Mouse (Mus musculus) midbrain, postnatal 0 days (tissue): ENCODE results near the gene Pik3ip1. TPM values are rescaled to one million over a fixed set of nuclear protein-coding genes. Genes with fewer than 3 reads are reported as not detected.

Source experiments
- ATAC-seq: fragments of 200-750 bp; cut with Nextera tagmentation; 2 replicates; pipeline ENCODE4 v1.8.0; 2017; ENCODE audit warnings: moderate number of reproducible peaks, mild to moderate bottlenecking, moderate TSS enrichment, moderate library complexity; ENCODE audit not compliant: low FRiP score
- DNase-seq: peaks from one replicate; pipeline ENCODE4 v3.0.0-alpha.2; 2015; ENCODE audit warnings: low spot score
- H3K27ac ChIP-seq: fragments of 300-500 bp; sonication (generic); 2 replicates; pipeline ENCODE4 v1.5.1; 2014; ENCODE audit warnings: low read depth, mild to moderate bottlenecking, low read length, mixed read lengths
- H3K27me3 ChIP-seq: fragments of 300-500 bp; sonication (generic); 2 replicates; pipeline ENCODE4 v1.6.1; 2014; ENCODE audit warnings: low read length, control low read depth, mixed read lengths; ENCODE audit not compliant: insufficient read depth
- H3K36me3 ChIP-seq: fragments of 300-500 bp; sonication (generic); 2 replicates; pipeline ENCODE4 v1.6.1; 2014; ENCODE audit warnings: low read length, control low read depth, mixed read lengths; ENCODE audit not compliant: insufficient read depth
- H3K4me1 ChIP-seq: fragments of 300-500 bp; sonication (generic); 2 replicates; pipeline ENCODE4 v1.6.1; 2014; ENCODE audit warnings: mild to moderate bottlenecking, control low read depth, antibody characterized with exemption, low read length, mixed read lengths; ENCODE audit not compliant: insufficient read depth
- H3K4me2 ChIP-seq: fragments of 300-500 bp; sonication (generic); 2 replicates; pipeline ENCODE4 v1.6.1; 2014; ENCODE audit warnings: low read depth, mild to moderate bottlenecking, low read length, mixed read lengths; ENCODE audit not compliant: poor library complexity, severe bottlenecking
- H3K4me3 ChIP-seq: fragments of 300-500 bp; sonication (generic); 2 replicates; pipeline ENCODE4 v1.5.1; 2014; ENCODE audit warnings: low read depth, mild to moderate bottlenecking, low read length, moderate library complexity
- H3K9ac ChIP-seq: fragments of 300-500 bp; sonication (generic); replicated peaks from 2 replicates; pipeline ENCODE4 v1.6.1; 2014; ENCODE audit warnings: mild to moderate bottlenecking, low read length, moderate library complexity, mixed read lengths; ENCODE audit not compliant: poor library complexity, severe bottlenecking
- H3K9me3 ChIP-seq: fragments of 300-500 bp; sonication (generic); 2 replicates; pipeline ENCODE4 v1.6.1; 2016; ENCODE audit warnings: low read length, control low read depth
- CTCF ChIP-seq: IDR thresholded peaks from 2 replicates; pipeline ENCODE4 v1.5.1; 2016; ENCODE audit warnings: antibody characterized with exemption, mild to moderate bottlenecking
- WGBS: fragments of 180-500 bp; shearing (Covaris S2); extraction: QIAGEN DNeasy Blood & Tissue Kit; methylation state at CpG from one replicate; pipeline ENCODE4 v1.1.7; 2014; 5-methylcytosine and 5-hydroxymethylcytosine counted together
- polyA plus RNA-seq: library from polyadenylated mRNA; unstranded; fragments of >200 nt; fragmentation: Nextera tagmentation; extraction: Ambion mirVana; gene quantifications from 2 replicates; pipeline ENCODE4 v1.2.1, GENCODE M21; 2015
- total RNA-seq: library from RNA; depleted of rRNA; stranded (reverse); fragments of >200 nt; gene quantifications from 2 replicates; pipeline ENCODE4 v1.2.3, GENCODE M21; 2014

Gene Pik3ip1
- total and polyA plus RNA-seq, 2 experiments from 2014 or later, result 34.7 to 43.4 TPM

DNA sequence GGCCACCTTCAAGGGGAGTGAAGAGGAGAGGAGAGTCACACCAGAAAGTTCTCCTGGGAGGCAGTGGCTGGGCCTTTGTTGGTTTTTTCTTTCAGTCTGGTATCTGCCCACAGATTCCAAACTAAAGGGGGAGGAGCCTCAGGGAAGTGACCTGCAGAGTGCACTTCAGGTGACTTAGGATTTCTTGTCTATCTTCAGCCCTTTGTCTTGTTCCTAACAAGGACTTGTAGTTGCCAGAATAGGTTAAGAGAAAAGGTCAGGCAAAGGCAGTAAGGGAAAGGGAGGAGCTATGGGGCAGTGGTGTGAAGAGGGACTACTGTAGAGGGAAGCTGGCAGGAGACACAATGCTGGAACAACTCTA is 17.6 kb downstream of the Pik3ip1 start:
- Histone ChIP-seq H3K9me3 (no peaks in the 10 kb centered on the region), H3K9ac (no peak overlapping the region), H3K36me3 (peaks cover 73% of the 10 kb centered on the region), H3K27ac (no peak overlapping the region), H3K27me3 (no peaks in the 10 kb centered on the region), H3K4me1 (no peaks in the 10 kb centered on the region), H3K4me2 (no peak overlapping the region), H3K4me3 (no peak overlapping the region)
- ATAC-seq (no peak), DNase-seq (no peak)
- TF ChIP-seq CTCF, result no peak

DNA sequence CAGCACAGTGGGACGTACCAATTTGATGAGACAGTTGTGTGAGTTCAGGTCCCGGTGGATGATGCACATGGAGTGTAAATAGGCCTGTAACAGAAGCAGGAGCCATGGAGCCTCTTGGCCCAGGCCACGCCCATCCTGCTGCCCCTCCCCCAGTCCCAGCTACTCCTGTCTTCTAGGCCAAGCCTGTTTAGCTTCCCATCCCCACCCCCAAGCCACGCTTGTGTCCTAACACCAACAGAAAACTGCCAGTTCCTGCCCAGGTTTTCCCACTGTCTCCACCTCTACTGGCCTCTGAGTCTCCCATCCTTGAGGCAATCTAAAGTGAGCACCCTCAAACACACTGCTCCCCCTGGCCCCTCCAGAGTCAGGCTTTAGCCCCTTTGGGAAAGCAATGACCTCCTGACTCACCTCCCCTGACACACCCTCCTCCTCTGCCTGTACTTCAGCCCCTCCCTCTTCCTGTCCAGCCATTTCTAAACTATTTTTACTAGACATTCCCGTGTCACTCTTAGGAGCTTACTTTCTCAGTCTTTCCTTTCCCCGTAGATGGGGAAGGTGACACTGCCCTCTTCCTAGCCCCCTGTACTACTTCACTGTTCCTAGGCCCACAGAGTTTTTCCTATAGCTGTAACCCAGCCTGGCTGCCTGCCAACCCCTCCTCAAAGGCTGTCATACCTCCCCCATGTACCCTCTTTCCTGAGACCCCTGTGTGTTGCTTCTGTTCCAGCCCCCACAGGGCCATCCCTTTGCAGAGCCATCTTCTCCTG is 18.6 kb downstream of the Pik3ip1 start:
- Histone ChIP-seq H3K27ac (no peak overlapping the region), H3K4me2 (no peak overlapping the region), H3K27me3 (no peaks in the 10 kb centered on the region), H3K36me3 (peaks cover 76% of the 10 kb centered on the region), H3K4me3 (no peak overlapping the region), H3K4me1 (no peaks in the 10 kb centered on the region), H3K9me3 (no peaks in the 10 kb centered on the region), H3K9ac (0 out of 2 replicates have a peak overlapping the region, but pooled peaks have one; percentile 19)
- DNase-seq, result no peak
- ATAC-seq, result no peak
- 49% methylated on average over 6 of the region's 6 CpGs for WGBS
- no peak for TF ChIP-seq CTCF

DNA sequence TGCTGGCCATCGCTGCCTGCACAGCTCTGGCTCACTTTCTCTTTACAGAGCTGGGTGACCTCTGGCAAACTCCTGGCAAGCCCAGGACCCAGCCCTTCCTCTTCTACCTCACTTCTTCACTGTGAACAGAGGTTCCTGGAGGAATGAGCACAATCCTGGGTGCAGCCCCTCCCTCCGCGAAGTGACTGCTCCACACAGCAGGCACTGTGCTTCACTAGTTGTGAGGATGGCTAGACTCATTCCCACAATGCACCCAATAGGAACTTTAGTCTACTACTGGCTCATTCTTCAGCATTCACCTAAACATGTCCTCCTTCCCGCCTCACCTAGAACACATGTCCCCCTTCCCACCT is 19.1 kb downstream of the Pik3ip1 start:
- ATAC-seq, result no peak
- WGBS, result 91% methylated on average over 4 of the region's 4 CpGs
- H3K4me1 ChIP-seq, result no peaks in the 10 kb centered on the region
- peaks cover 76% of the 10 kb centered on the region for H3K36me3 ChIP-seq
- no peak overlapping the region for H3K27ac ChIP-seq
- no peak for DNase-seq
- H3K4me2 ChIP-seq, result no peak overlapping the region
- H3K27me3 ChIP-seq, result no peaks in the 10 kb centered on the region
- H3K4me3 ChIP-seq, result no peak overlapping the region
- H3K9ac ChIP-seq, result 0 out of 2 replicates have a peak overlapping the region, but pooled peaks have one; percentile 19
- H3K9me3 ChIP-seq, result no peaks in the 10 kb centered on the region
- TF ChIP-seq CTCF, result no peak

DNA sequence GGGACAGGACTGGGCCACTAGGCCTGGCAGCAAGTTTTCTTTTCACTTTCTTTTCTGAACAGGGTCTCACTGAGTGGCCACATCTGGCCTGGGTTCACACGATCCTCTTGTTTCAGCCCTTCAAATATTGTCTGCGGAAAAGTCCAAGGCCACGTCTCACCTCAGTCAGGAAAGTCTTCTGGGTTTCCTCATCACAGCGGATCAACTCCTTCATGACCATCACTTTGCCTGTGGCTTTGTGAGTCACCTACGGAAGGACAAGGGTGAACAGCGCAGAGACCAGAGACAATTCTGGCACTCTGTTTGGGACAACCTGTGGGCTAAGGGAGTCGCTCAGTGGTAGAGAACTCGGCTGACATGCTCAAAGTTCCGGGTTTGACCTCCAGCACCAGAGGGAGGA is 21.9 kb downstream of the Pik3ip1 start:
- no peaks in the 10 kb centered on the region for H3K4me1 ChIP-seq
- ATAC-seq, result no peak
- DNase-seq, result no peak
- no peak overlapping the region for H3K4me2 ChIP-seq
- H3K4me3 ChIP-seq, result no peak overlapping the region
- no peak overlapping the region for H3K9ac ChIP-seq
- H3K27me3 ChIP-seq, result no peaks in the 10 kb centered on the region
- peaks cover 72% of the 10 kb centered on the region for H3K36me3 ChIP-seq
- H3K9me3 ChIP-seq, result no peaks in the 10 kb centered on the region
- H3K27ac ChIP-seq, result no peak overlapping the region
- WGBS, result 93% methylated on average over 9 of the region's 9 CpGs
- no peak for TF ChIP-seq CTCF

DNA sequence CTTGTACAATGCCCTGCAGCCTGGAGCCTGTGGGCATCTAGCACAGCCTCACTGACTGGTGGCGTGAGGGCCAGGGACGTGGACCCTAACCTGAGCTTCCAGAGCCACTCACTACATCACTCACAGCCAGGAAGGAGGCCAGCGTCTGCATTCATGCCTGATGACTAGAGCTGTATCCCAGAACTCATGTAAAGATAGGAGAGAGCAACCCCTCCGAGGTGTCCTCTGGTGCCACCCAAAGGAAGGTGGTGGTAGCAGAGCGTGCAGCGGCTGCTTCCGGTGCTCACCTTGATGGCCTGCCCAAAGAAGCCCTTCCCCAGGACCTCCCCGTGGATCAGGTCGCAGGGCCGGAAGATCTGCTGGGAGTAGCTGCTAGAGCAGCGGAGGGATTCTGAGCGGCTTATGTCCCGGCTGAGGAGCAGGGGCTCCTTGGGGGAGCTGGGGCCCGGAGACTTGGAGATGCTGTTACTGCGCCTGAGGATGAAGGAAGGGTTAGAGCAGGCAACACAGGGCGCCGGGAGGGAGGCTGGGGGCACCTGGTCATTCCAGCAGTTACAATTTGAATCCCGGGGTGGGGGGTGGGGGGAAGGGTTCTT is 22.9 kb downstream of the Pik3ip1 start:
- H3K36me3 ChIP-seq, result peaks cover 75% of the 10 kb centered on the region
- DNase-seq (no peak), ATAC-seq (no peak)
- no peak overlapping the region for H3K9ac ChIP-seq
- H3K4me1 ChIP-seq, result no peaks in the 10 kb centered on the region
- H3K4me3 ChIP-seq, result no peak overlapping the region
- no peaks in the 10 kb centered on the region for H3K27me3 ChIP-seq
- 45% methylated on average over 18 of the region's 18 CpGs for WGBS
- H3K27ac ChIP-seq, result no peak overlapping the region
- H3K9me3 ChIP-seq, result no peaks in the 10 kb centered on the region
- no peak overlapping the region for H3K4me2 ChIP-seq
- peak; percentile 44; the same call in 1 of the 2 replicates for TF ChIP-seq CTCF

DNA sequence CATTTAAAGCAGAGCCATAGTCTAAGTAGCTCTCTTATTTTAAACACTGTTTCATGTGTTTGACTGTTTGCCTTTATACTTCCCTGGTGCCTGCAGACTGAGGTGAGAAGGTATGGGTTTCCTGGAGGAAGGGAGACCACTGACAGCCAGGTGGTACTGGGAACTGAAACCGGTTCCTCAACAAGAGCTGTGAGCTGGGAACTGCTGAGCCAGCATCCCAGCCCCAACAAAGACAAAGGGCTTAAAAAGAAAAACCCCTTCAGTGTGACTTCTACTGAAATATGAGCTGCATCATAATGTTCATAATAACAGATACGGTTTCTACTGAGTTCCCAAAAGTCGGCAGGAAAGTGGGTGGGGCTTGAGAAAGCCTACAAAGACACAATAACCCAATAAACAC is 32.7 kb downstream of the Pik3ip1 start:
- Histone ChIP-seq H3K9me3 (no peaks in the 10 kb centered on the region), H3K9ac (no peak overlapping the region), H3K36me3 (peaks cover 20% of the 10 kb centered on the region), H3K4me1 (no peaks in the 10 kb centered on the region; the same call in 1 of the 2 replicates), H3K4me2 (no peak overlapping the region), H3K27me3 (no peaks in the 10 kb centered on the region), H3K27ac (no peak overlapping the region), H3K4me3 (no peak overlapping the region)
- no peak for ATAC-seq
- DNase-seq, result no peak
- TF ChIP-seq CTCF, result no peak
- WGBS, result 82% methylated on average over 3 of the region's 3 CpGs
